Mouse (Mus musculus): Measurements from ENCODE around the gene Gbp5.

Gbp5 gene

GRCm38 (mm10) chr3:142493536-142494061, at the start of gene Gbp5:
Gbp5 (plus strand) TSS chr3:142493978.
- no peak for DNase-seq (ENCODE audit: low spot score)

- DNase-seq (ENCODE audit: low spot score) = no peak
Observed at GRCm38 (mm10) chr3:142454198-142454597, 39.6 kb upstream of the Gbp5 start.

- DNase-seq (ENCODE audit: low spot score) = no peak
Observed at GRCm38 (mm10) chr3:142459241-142459640, 34.5 kb upstream of the Gbp5 start.

GRCm38 (mm10) chr3:142462764-142463751, 30.7 kb upstream of the Gbp5 start:
- no peak for DNase-seq (ENCODE audit: low spot score)

GRCm38 (mm10) chr3:142474349-142474983, 19.3 kb upstream of the Gbp5 start:
- DNase-seq (ENCODE audit: low spot score) = no peak

- peak; percentile 11 for DNase-seq (ENCODE audit: low spot score)
Observed at GRCm38 (mm10) chr3:142475913-142476312, 17.9 kb upstream of the Gbp5 start.

GRCm38 (mm10) chr3:142477866-142478265, 15.9 kb upstream of the Gbp5 start:
- DNase-seq (ENCODE audit: low spot score) = no peak

- no peak for DNase-seq (ENCODE audit: low spot score)
Observed at GRCm38 (mm10) chr3:142478360-142478759, 15.4 kb upstream of the Gbp5 start.

- peak; percentile 21 for DNase-seq (ENCODE audit: low spot score)
Observed at GRCm38 (mm10) chr3:142490465-142490864, 3.3 kb upstream of the Gbp5 start.

GRCm38 (mm10) chr3:142495146-142495655, 1.4 kb downstream of the Gbp5 start:
- no peak for DNase-seq (ENCODE audit: low spot score)

GRCm38 (mm10) chr3:142496113-142497101, 2.6 kb downstream of the Gbp5 start:
- no peak for DNase-seq (ENCODE audit: low spot score)

GRCm38 (mm10) chr3:142497123-142497841, 3.5 kb downstream of the Gbp5 start:
- no peak for DNase-seq (ENCODE audit: low spot score)

GRCm38 (mm10) chr3:142498941-142499340, 5.2 kb downstream of the Gbp5 start:
- no peak for DNase-seq (ENCODE audit: low spot score)

- DNase-seq (ENCODE audit: low spot score) = no peak
Observed at GRCm38 (mm10) chr3:142528116-142528515, 34.3 kb downstream of the Gbp5 start.

GRCm38 (mm10) chr3:142529597-142529996, 35.8 kb downstream of the Gbp5 start:
- no peak for DNase-seq (ENCODE audit: low spot score)

GRCm38 (mm10) chr3:142530087-142530953, 36.5 kb downstream of the Gbp5 start, which contains the start of gene Gbp7:
Gbp7 (plus strand) TSS chr3:142530342.
- peak; percentile 19 for DNase-seq (ENCODE audit: low spot score)

- no peak for DNase-seq (ENCODE audit: low spot score)
Observed at GRCm38 (mm10) chr3:142531595-142531994, 37.8 kb downstream of the Gbp5 start.

GRCm38 (mm10) chr3:142533185-142533584, 39.4 kb downstream of the Gbp5 start:
- DNase-seq (ENCODE audit: low spot score) = no peak

- DNase-seq (ENCODE audit: low spot score) = no peak
Observed at GRCm38 (mm10) chr3:142535667-142536066, 41.9 kb downstream of the Gbp5 start.

GRCm38 (mm10) chr3:142541391-142541790, 47.6 kb downstream of the Gbp5 start:
- no peak for DNase-seq (ENCODE audit: low spot score)
